Mouse (Mus musculus) kidney, postnatal 25 days (tissue): ENCODE results near the gene Kat2b.
"Not testable (repeated sequence)": the region's sequence is repeated elsewhere in the genome, so short reads cannot be mapped to it uniquely, and the experiment has no call there.

Experiments
- DNase-seq, 2 experiments: peaks; one replicate each; pipeline ENCODE4 v3.0.0; 2021; ENCODE audit warnings: mixed read lengths in 2 of 2

Kat2b gene

DNA sequence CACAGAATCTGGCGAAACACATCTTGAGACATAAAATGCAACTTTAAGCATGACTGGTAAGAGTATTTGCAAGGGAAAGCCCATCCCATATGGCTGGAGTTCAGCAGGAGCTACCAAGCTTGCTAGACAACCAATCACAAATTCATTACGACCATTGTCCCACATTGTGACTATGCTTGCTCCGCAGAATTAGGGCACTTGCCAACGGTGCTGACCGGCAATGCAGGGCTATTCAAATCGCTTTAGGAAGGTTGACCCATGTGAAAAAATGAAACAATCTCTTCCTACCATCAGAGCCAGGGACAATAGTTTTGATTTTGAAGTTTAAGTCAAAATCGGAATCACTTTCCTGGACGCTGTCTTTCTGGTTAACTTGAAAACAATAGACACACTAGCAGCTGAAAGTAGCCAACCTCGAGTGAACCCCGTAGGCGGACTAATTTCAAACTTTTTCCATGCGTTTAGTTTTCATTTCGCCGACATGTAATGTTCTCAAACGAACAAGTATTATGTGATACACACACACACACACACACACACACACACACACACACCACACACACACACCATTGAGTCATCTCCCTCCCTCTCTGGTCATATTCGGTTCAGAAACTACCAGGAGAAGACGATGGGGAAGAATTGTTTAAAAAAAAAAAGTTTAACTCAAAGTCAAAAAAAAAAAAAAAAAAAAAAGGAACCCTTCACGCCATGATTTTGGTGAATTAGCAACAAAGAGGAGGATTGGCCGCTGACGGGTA is at the start of gene Kat2b:
Kat2b (plus strand) TSS at position 701 of the 758 bp plus-strand sequence.
- peak; percentile 51 to 59 for DNase-seq

DNA sequence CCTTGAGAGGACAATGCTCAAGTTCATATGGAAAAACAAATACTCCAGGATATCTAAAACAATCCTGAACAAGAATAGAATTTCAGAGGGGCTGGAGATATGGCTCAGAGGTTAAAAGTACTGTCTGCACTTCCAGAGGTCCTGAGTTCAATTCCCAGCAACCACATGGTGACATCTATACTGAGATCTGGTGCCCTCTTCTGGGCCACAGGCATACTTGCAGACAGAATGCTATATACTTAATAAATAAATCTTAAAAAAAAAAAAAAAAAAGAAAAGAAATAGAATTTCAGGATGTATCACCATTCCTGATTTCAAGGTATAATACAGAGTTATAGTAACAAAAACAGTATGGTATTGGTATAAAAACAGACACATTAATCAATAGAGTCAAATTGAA is 47.3 kb upstream of the Kat2b start:
- no peak for DNase-seq

DNA sequence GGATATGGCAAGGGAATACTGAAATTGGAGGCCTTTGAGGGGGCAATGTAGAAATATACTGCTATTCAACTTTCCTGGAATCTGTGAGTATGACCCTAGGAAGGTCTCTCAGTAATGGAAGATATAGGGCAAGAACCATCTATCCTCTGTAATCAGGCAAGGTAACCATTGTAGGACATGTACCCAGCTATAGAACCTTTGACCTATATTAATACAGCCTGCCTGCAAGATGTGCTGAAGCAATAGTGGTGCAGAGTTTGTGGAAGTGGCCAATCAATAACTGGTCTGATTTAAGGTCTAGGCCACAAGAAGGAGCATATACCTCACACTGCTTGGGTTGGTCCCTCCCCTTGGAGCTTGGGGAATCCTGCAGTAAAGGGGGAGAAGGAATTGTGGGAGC is 46.2 kb upstream of the Kat2b start:
- no peak for DNase-seq

DNA sequence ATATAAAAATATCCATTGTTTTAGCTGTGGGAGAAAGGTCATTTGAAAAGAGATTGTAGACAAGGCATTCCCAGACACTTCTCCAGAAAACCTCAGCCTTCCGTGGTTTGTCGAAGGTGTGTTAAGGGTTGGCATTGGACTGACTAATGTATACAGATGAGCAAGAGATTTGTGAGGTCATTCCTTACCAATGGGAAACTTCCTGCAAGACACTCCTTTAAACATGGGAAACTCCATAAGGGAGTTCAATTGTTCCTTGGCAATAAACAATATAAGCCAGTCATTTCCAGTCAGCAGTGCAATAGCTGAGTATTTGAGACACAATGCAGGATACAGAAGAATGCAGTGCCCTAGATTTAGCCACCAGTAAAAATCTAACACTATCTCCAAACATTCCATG is 38.6 kb upstream of the Kat2b start:
- DNase-seq = no peak

DNA sequence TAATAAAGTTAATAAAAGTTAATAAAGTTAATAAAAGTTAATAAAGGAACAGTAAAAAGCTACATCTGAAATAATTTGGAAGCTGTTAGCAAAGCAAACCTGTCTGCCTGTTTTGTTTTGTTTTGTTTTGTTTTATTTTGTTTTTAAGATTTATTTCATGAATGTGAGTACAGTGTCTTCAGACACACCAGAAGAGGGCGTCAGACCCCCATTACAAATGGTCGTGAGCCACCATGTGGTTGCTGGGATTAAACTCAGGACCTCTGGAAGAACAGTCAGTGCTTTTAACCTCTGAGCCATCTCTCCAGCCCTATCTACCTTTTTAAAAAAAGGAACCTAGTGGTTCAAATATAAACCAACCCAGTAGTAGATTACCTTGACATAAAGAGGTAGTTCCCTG is 35.5 kb upstream of the Kat2b start:
- peak in 1 of 2 experiments; percentile 4 for DNase-seq

DNA sequence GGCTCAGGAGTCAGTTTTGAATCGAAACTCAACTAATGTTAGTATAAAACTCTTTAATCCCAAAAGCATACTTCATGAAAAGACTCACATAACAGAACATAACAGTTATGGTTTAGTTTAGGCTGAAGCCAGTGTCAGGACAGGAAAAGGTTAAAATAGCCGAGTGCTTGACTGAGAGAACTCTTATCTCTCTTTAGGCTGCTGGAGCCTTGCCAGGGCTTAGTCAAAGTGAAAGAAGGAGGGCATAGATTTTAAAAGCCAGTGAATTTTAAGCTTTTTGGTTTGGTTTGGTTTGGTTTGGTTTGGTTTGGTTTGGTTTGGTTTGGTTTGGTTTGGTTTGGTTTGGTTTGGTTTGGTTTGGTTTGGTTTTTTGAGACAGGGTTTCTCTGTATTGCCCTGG is 34.2 kb upstream of the Kat2b start:
- peak in 1 of 2 experiments; percentile 14 for DNase-seq

DNA sequence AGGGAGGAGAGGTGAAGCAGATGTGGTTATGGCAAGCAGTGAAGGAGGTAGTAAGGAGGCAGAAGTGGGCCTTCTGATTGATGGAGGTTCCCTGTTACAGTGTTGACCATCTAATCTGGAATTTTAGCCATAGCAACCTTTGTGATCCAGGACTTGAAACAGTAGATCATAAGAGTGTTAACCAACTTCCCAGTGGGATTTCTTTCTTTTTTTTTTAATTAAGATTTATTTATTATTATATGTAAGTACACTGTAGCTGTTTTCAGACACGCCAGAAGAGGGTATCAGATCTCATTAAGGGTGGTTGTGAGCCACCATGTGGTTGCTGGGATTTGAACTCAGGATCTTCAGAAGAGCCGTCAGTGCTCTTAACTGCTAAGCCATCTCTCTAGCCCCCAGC is 27.3 kb upstream of the Kat2b start, which contains the start of gene Pp2d1:
Pp2d1 (minus strand) TSS at position 101 of the 400 bp plus-strand sequence.
- not testable (repeated sequence) for DNase-seq

DNA sequence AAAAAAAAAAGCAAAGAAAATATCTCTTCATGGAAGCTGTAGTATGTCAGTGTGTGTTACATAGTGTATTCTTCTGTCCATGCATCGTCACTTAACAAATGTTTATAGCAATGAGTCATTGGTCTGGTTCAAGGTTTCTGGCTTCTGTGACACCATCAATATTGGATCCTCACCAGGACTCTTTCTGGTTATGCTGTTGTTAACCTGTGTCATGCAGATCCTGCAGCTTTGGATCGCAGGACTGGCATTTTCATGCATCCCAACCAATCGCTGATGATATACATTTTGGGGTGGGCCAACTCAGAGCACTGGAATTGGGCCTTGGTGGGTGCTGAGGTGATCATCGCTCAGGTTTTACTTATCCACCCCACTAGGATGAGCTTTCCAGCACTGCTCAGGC is 24.1 kb upstream of the Kat2b start:
- no peak for DNase-seq

DNA sequence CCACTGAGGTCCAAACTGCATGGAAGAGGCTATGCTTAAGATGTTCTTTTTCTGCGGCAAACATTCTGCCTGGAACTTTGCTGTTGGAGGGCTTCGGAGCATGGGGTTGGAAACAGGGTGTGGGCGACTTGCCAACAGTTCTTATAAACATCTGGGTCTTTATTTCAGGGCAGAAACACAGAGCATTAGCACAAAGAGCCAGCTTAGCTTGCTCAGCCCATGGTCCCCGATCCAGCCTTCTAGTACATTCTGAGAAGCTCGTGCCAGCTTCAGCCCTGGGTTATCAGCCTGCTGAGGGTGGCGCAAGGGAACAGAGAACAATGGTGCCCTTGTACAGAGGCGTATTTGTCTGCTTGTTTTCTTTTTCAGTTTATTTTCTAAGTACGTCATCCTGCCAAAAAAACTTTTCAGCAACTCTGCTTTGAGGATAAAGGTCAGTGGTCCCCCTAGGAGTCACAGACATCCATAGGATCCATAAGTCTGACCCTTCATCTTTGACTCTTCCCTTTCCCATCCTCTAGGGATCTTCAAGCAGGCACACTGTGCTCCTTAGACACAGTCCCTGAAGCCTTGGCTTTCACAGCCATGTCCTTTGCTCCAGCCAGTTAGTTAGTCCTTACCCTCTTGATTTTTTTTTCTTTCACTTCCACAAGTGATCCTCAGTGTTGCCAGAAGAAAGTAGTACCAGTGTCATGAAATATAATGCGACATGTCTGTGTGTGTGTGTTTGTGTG is 22.9 kb upstream of the Kat2b start:
- DNase-seq = peak in 1 of 2 experiments; percentile 6

DNA sequence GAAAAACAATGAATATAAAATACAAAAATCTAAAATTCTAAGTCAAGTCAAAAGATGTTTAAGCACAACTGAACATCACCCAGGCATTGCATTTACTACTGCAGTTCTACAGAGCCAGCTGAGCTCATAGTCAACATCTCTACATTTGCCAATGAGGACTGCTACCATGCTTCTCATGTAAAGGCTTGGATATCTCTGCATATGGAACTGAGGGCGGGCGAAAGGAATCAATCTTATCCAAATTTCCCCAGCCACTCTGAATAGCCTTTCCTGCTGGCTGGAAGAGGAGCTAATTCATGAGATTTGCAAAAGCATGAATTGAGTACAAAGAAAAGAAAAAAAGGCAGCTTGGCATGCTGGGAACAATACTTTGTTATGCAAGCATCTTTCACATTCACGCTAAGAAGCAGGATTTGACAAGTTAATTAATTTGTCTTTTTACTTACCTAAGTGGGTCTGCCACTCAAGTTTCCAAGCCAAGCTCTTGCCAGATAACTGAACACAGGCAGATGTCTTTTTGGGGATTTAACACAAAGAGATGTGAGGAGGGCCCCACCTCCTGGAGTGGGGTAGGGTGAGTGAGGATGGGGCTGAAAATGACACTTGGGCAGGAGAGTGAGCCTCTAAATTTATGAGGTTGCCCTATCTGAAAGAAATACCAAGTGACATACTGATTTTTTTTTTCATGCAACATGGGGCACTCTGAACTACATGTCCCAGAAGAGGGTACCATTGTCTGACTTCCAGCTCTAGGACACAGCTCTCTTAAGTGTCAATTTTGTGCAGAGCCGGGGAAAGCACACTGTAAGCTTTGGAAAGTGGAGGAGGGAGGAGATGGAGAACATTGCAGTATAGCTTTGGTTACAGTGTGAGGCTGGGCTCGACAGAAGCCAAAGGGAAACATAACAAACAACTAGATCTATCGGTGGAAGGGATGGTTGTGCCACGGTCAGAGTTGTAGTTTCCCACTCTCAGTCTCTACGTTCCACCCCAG is 15.1 kb upstream of the Kat2b start:
- no peak for DNase-seq

DNA sequence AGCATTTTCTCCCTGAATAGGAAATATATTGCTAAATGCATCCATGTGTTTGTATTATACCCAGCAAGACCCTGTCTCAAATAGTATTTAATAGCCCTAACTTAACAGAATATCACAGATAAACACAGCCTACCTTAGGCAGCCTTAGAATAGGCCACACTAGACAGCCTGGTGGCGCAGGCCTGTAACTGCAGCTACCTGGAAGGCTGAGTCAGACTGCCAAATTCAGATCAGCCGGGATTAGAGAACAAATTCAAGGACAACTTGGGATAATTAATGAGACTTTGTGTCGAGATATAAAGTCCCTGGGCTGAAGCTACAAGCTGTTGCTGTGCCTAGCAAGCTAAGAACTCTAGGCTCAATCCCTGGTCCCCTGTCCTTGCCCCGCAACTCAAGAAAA is 12.6 kb upstream of the Kat2b start:
- DNase-seq = peak in 1 of 2 experiments; percentile 20

DNA sequence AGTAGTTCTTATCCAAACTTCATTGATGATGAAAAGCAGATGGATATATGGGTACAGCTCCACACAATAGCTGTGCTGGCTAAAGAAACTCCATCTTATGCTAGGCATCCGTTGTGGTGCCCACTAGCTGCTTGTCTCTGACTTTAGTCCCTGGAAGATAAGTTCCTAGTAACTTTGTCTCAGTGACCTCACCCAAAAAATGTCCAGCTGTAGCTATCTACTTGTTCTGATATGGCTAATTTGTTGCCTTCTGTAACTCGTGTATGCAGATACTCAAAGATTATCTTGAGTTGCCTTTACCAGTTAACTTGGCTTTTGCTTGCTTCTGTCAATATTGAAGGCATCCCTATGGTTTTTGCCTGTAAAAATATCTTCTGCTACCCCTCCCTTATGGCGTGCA is 11.8 kb upstream of the Kat2b start:
- DNase-seq = no peak

DNA sequence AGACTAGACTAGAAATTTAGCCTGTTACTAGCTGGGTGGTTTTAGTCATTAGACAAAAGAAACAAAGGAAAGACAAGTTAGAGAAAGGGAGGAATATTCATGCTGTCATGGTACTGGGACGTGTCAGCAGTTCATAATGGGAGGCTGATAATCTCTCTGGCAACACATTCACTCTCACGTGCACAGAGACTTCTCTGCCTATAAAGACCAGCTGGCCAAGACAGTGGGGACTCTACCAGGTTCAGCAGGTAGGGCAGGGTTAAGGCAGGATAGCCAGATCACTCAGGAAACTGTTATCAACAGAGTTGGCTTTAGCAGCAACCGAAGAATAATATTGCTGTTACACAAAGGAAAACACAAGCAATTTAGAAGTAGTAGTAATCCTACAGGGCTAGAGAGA is 9.2 kb upstream of the Kat2b start:
- no peak for DNase-seq

DNA sequence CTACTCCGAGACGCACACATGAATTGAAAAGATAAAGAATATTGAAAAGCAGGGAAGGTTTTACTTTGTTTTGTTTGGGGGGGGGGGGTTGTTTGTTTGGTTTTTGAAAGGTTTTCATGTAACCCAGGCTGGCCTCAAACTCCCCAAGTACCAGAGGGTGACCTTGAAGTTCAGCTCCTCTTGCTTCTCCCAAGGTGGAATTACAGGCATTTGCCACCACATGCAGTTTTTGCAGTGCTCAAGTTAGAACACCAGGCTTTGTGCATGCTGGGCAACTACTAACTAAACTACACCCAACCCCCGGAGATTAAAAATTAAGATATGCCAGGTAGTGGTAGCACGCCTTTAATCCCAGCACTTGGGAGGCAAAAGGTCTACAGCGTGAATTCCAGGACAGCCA is 7.0 kb upstream of the Kat2b start:
- DNase-seq = no peak

DNA sequence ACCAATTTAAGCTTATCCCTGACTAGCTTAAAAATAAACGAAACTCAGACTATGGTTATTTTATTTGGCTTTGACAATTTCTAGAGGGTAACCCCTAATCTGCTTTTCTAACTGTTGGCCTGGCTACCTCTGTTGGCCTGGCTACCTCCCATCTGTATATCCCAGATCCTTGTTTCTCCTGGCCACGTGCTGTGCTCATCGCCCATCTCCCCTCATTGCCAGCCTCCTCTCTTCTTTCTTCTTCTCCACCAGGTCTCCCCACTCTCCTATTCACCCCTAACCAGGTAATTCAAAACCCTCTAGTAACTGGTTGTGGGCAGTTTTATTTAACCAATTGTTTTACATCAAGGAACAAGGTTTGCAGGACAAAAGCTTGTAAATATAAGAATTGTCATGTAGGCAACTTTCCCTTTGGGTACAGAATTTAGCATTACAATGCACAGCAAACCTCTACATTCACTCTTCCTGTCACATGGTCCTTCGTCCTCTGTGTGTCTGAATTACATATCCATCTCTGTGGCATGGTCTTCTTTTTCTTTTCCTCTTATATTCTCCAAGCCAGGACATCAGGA is 5.1 kb upstream of the Kat2b start:
- DNase-seq = no peak

DNA sequence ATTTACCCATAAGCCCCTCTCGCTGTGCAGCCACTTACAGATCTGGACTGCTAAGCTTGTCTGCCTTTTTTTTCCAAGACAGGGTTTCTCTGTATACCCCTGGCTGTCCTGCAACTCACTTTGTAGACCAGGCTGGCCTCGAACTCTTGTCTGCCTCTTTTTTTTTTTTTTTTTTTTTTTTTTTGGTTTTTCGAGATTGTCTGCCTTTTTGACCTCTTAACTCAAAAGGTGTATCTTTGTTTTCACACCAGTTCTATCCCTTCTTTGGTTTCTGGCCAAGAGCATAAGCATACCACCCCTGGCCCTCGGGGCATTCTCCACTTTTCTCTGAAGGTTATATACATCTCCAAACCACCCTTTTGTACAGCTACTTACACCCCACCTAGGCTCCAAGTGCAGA is 1.8 kb upstream of the Kat2b start:
- DNase-seq = no peak

DNA sequence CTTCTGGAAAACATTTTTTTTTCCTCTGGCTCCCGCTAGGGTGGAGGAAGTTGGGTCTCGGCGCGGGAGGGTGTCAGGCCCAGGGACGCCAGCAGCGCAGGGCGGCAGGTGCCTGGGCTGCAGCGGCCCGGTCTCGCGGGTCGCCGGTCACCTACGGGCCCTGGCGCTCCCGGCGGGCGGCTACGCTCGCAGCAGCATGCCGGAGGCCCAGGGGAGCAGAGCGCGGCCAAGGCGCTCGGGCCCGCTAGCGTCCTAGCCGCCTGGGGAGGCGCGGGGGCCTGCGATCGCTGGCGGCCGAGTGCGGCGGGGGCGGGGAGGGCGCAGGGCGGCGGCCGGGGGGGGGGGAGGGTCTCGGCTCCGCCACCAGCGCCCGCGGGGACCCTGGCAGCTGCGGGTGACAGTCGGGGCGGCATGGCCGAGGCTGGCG is 271 bp downstream of the Kat2b start:
- peak; percentile 76 to 89 for DNase-seq

DNA sequence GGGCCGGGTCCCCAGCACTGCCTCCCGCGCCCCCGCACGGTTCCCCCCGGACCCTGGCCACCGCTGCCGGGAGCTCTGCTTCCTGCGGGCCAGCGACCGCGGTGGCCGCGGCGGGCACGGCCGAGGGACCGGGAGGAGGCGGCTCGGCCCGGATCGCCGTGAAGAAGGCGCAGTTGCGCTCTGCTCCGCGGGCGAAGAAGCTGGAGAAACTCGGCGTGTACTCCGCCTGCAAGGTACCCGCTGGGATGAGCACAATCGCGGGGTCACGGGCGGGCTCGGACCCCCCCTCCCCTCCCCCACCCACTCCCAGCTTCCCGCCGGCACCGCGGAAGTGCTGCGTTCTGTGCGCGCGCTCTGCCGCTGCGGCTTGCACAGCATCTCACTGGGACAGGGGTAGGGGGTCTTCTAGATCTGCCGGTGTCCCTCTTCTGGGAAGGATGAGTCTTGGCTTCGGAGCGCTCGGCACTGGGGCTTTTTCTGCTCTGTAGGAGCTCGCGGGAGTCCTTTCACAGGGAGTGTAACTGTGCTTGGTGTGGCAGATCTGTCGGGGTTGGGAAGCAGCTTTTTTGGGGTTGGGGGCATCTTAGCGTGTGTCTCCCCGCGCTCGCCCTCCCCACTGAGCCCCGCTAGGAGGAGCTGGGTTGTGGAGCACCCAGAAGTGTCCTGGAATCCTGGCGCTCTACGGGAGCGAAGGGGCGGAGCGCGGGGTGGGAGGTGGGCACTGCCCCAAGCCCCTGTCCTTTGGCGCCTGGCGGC is 863 bp downstream of the Kat2b start:
- DNase-seq = peak; percentile 43 to 68

DNA sequence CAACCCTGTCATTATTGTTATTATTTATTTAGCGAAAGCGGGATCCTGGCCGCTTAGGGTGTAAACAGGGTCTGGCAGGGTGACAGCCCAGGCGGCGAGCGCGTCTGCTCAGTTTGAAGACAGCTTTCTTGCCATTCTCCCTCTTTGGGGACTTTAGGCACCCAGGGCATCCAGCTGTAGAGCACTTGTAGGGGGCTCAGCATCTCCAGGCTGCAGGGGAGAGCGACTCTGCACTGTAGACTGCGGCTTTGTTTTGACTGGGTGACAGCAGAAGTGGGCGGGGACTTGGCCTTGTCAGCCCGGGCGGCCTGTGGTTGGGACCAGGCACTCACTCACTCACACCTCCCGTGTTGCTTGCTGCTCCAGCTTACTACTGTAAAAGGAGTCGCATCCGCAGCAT is 1.5 kb downstream of the Kat2b start:
- DNase-seq = peak; percentile 89 to 91

DNA sequence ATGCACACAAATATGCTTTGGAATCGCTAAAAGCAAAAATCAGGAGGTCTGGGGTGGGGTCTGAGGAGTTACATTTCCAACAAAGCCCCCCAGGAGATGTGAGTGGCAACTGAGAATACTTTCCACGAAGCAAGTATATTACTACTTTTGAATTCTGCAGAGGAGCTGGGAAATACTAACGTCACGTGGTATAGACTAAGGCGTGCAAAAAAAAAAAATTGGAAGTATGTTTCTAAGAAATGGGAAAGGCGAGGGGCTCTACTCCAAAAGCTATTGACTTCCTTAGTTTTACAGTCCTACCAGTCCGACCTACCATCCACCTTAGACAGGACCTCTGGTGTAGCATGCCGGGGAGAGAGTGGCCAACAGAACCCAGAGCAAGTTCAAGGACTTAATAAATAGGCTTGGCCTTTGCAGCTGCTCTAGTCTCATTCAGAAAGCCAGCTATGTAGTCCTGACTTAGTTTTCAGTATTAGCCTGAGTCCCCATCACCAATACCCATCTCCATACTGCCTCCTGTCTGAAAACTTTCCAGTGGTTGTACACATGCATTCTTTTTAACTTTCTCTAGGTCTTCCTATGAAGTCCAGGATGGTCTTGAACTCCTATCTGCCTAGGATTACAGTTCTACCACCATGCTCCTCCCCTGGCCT is 2.2 kb downstream of the Kat2b start:
- no peak for DNase-seq

DNA sequence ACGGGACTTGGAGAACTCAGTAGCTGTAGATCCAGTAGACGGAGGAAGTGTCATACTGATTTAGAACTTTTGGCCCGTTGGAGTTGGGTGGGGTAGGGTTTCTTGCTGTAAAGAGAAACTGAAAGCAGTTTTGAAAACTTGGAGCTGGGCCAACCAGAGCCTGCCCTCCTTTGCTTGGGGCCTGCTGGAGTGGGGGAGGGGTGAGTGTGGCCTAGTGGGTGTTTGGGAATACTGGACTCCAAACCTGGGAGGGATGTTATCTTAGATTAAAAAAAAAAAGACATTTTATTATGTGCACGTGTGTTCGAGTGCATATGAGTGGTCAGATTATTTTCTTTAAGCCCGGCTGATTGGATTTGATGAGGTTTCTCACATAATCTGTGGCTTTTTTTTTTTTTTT is 3.2 kb downstream of the Kat2b start:
- peak; percentile 90 to 92 for DNase-seq
